In the genomic region with DNA sequence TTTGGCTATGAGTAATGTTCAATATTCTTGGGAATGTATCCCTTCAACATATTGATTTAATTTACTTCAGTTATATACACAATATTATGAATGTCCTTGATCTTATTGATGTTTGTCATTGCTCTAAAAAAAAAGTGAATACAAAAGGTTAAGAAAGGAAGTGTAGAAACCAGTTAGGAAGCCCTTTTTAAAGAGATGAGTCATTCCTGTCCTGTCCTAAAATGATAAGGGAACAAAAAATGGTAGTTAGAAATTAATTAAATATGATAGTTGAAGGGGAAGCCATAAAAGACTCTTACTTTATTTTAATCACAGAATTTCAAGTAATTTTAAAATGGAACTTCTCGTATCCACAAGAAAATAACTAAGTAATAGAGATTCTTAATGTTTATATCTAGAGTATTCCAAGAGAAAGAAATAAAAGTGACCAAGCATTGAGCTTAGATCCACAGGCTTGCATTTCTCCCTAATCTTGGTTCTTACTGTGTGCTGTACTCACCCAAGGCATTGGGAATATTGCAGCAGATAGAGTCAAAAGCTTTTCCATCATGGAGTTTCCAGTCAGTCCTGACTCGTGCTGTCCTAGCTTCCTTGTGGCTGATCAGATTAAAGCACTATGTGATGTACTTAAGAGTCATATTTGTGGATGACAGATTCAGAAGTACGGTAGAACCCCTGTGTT, we compare ENCODE assay signal across 26 mouse cellular contexts.
A peak's percentile ranks its signal among the peaks of the same experiment; 100 is the strongest.
DNase-seq lines count a peak whose midpoint lies in the region; ATAC-seq and TF ChIP-seq lines count a peak whose summit lies in the region.
"Had no signal": no experiment of that assay in that cellular context is flagged by ENCODE, and none has a peak within 500 bp of the region (broad histone marks: within the 10 kb centered on the region; RNA-seq: fewer than 3 reads in every experiment).

No protein-coding gene starts in this region.

- TF ChIP-seq CTCF in midbrain, postnatal 0 days (IDR thresholded peaks at IDR 0.05) = no peak

- no peak overlapping the region for H3K4me2 ChIP-seq in midbrain, embryonic 11.5 days
- H3K4me2 ChIP-seq in midbrain, postnatal 0 days (ENCODE audit: low read depth, low read length, poor library complexity, severe bottlenecking) = no peak overlapping the region
- H3K4me2 ChIP-seq: embryonic facial prominence, embryonic 13.5 days; embryonic facial prominence, embryonic 15.5 days; forebrain, embryonic 12.5 days had no signal

- H3K27ac ChIP-seq in midbrain, embryonic 11.5 days (ENCODE audit: low read depth, low read length) = no peak overlapping the region
- no peak overlapping the region for H3K27ac ChIP-seq in midbrain, postnatal 0 days (ENCODE audit: low read depth, low read length)
- H3K27ac ChIP-seq: embryonic facial prominence, embryonic 13.5 days; embryonic facial prominence, embryonic 15.5 days; forebrain, embryonic 10.5 days; forebrain, embryonic 12.5 days had no signal

- H3K36me3 ChIP-seq in midbrain, embryonic 11.5 days (ENCODE audit: control insufficient read depth, insufficient read depth, low read length) = no peaks in the 10 kb centered on the region
- no peaks in the 10 kb centered on the region for H3K36me3 ChIP-seq in midbrain, postnatal 0 days (ENCODE audit: insufficient read depth, low read length)
- H3K36me3 ChIP-seq: embryonic facial prominence, embryonic 13.5 days; embryonic facial prominence, embryonic 15.5 days; forebrain, embryonic 10.5 days; forebrain, embryonic 12.5 days; G1E had no signal

- H3K4me3 ChIP-seq in midbrain, embryonic 11.5 days (ENCODE audit: low read depth, low read length) = no peak overlapping the region
- H3K4me3 ChIP-seq in midbrain, postnatal 0 days (ENCODE audit: low read depth, low read length) = no peak overlapping the region
- H3K4me3 ChIP-seq: embryonic facial prominence, embryonic 13.5 days; embryonic facial prominence, embryonic 15.5 days; erythroblast, embryonic 14.5 days; forebrain, embryonic 10.5 days; forebrain, embryonic 12.5 days had no signal

- whole genome bisulfite sequencing in midbrain, embryonic 11.5 days = 81% methylated on average over 3 of the region's 3 CpGs
- WGBS in midbrain, postnatal 0 days = 88% methylated on average over 3 of the region's 3 CpGs

- no peaks in the 10 kb centered on the region for H3K27me3 ChIP-seq in midbrain, embryonic 11.5 days (ENCODE audit: control insufficient read depth, insufficient read depth, low read length)
- H3K27me3 ChIP-seq in midbrain, postnatal 0 days (ENCODE audit: insufficient read depth, low read length) = no peaks in the 10 kb centered on the region
- H3K27me3 ChIP-seq: CH12.LX; embryonic facial prominence, embryonic 13.5 days; embryonic facial prominence, embryonic 15.5 days; forebrain, embryonic 12.5 days had no signal

- no peak overlapping the region for H3K9ac ChIP-seq in midbrain, embryonic 11.5 days (ENCODE audit: low read length)
- no peak overlapping the region for H3K9ac ChIP-seq in midbrain, postnatal 0 days (replicated peaks; ENCODE audit: low read length, poor library complexity, severe bottlenecking)
- H3K9ac ChIP-seq: embryonic facial prominence, embryonic 13.5 days; embryonic facial prominence, embryonic 15.5 days; forebrain, embryonic 12.5 days had no signal

- no peak for ATAC-seq in midbrain, embryonic 11.5 days (ENCODE audit: low FRiP score)
- ATAC-seq in midbrain, postnatal 0 days (ENCODE audit: low FRiP score) = no peak
- ATAC-seq: activated CD4-positive, CD25-positive, alpha-beta regulatory T cell, adult 4 months; forebrain, embryonic 14.5 days; forebrain, embryonic 16.5 days; Patski had no signal

- intact Hi-C loops in left cerebral cortex, postnatal 4 days (cut with DNase I) = no loop called here

- no peaks in the 10 kb centered on the region for H3K4me1 ChIP-seq in midbrain, embryonic 11.5 days (ENCODE audit: control insufficient read depth, insufficient read depth, low read length)
- H3K4me1 ChIP-seq in midbrain, postnatal 0 days (ENCODE audit: insufficient read depth, low read length) = no peaks in the 10 kb centered on the region
- H3K4me1 ChIP-seq: embryonic facial prominence, embryonic 13.5 days; embryonic facial prominence, embryonic 15.5 days; forebrain, embryonic 10.5 days; forebrain, embryonic 12.5 days had no signal

- no peaks in the 10 kb centered on the region for H3K9me3 ChIP-seq in midbrain, embryonic 11.5 days (ENCODE audit: control insufficient read depth, low read length)
- H3K9me3 ChIP-seq in midbrain, postnatal 0 days (ENCODE audit: low read length) = no peaks in the 10 kb centered on the region
- H3K9me3 ChIP-seq: embryonic facial prominence, embryonic 13.5 days; embryonic facial prominence, embryonic 15.5 days; forebrain, embryonic 10.5 days; forebrain, embryonic 12.5 days; G1E had no signal

- DNase-seq in midbrain, embryonic 11.5 days (ENCODE audit: low spot score, missing footprints) = peak; percentile 66
- DNase-seq in midbrain, postnatal 0 days (ENCODE audit: low spot score) = no peak
- DNase-seq in MEL-GATA-1-ER (ENCODE audit: extremely low read depth, low read depth) = peak; percentile 7
- DNase-seq in left cerebral cortex, postnatal 4 days = no peak
- no peak for DNase-seq in spleen, adult 18-20 months
- DNase-seq: adrenal gland, adult 8-10 months; adrenal gland, postnatal 14 days; adrenal gland, postnatal 36 days; cerebellum, adult 11 months; cerebellum, adult 18-20 months; cerebellum, adult 8-10 months; cerebellum, adult 9-11 months; cerebellum, postnatal 14 days; cerebellum, postnatal 36 days; embryo, embryonic 11 days had no signal

Comparison
In these comparisons a context has a peak if more than half of its experiments do, and no peak if none do; other contexts are left out.
1. DNase-seq: peak in midbrain, embryonic 11.5 days (single experiment) and MEL-GATA-1-ER (single experiment); none in midbrain, postnatal 0 days (single experiment), left cerebral cortex, postnatal 4 days (single experiment) and spleen, adult 18-20 months (0 of 2).